Mouse (Mus musculus) liver, embryonic 11.5 days (tissue): ENCODE measurements around the gene Ankrd65. TPM values are rescaled to one million over a fixed set of nuclear protein-coding genes. Genes with fewer than 3 reads are reported as not detected.
A peak's percentile ranks its signal among the peaks of the same experiment; 100 is the strongest.

Experiments
- ATAC-seq: fragments of 200-750 bp; cut with Nextera tagmentation; replicated peaks from 2 replicates; pipeline ENCODE4 v1.8.0; 2017; ENCODE audit warnings: moderate number of reproducible peaks, mild to moderate bottlenecking, moderate TSS enrichment, moderate library complexity; ENCODE audit not compliant: low FRiP score
- DNase-seq: peaks from one replicate; pipeline ENCODE4 v3.0.0-alpha.2; 2017; ENCODE audit warnings: low spot score
- H3K27ac ChIP-seq: fragments of 300-500 bp; sonication (generic); 2 replicates; pipeline ENCODE4 v1.5.1; 2014; ENCODE audit warnings: mild to moderate bottlenecking, low read depth, low read length, control low read depth
- H3K27me3 ChIP-seq: fragments of 300-500 bp; sonication (generic); replicated peaks from 2 replicates; pipeline ENCODE4 v1.6.1; 2014; ENCODE audit warnings: low read length, mixed read lengths; ENCODE audit not compliant: control insufficient read depth, insufficient read depth
- H3K36me3 ChIP-seq: fragments of 300-500 bp; sonication (generic); 2 replicates; pipeline ENCODE4 v1.6.1; 2014; ENCODE audit warnings: mild to moderate bottlenecking, low read length, moderate library complexity, mixed read lengths; ENCODE audit not compliant: control insufficient read depth, insufficient read depth
- H3K4me1 ChIP-seq: fragments of 300-500 bp; sonication (generic); replicated peaks from 2 replicates; pipeline ENCODE4 v1.6.1; 2014; ENCODE audit warnings: low read length, mixed read lengths; ENCODE audit not compliant: control insufficient read depth, insufficient read depth
- H3K4me2 ChIP-seq: fragments of 300-500 bp; sonication (generic); 2 replicates; pipeline ENCODE4 v1.6.1; 2014; ENCODE audit warnings: mild to moderate bottlenecking, control low read depth, moderate library complexity
- H3K4me3 ChIP-seq: fragments of 300-500 bp; sonication (generic); 2 replicates; pipeline ENCODE4 v1.5.1; 2014; ENCODE audit warnings: low read depth, low read length, control low read depth
- H3K9ac ChIP-seq: fragments of 300-500 bp; sonication (generic); 2 replicates; pipeline ENCODE4 v1.6.1; 2014; ENCODE audit warnings: low read depth, low read length, control low read depth
- H3K9me3 ChIP-seq: fragments of 300-500 bp; sonication (generic); 2 replicates; pipeline ENCODE4 v1.6.1; 2016; ENCODE audit warnings: low read length, inconsistent platforms, mixed read lengths; ENCODE audit not compliant: control insufficient read depth
- WGBS: fragments of 180-500 bp; shearing (Covaris S2); extraction: QIAGEN DNeasy Blood & Tissue Kit; methylation state at CpG from one replicate; pipeline ENCODE4 v1.1.7; 2014; 5-methylcytosine and 5-hydroxymethylcytosine counted together
- polyA plus RNA-seq: library from polyadenylated mRNA; unstranded; fragments of >200 nt; fragmentation: Nextera tagmentation; extraction: Ambion mirVana; gene quantifications from 2 replicates; pipeline ENCODE4 v1.2.1, GENCODE M21; 2014

The Ankrd65 gene
- polyA plus RNA-seq, 1 experiment from 2014 or later = not detected

DNA sequence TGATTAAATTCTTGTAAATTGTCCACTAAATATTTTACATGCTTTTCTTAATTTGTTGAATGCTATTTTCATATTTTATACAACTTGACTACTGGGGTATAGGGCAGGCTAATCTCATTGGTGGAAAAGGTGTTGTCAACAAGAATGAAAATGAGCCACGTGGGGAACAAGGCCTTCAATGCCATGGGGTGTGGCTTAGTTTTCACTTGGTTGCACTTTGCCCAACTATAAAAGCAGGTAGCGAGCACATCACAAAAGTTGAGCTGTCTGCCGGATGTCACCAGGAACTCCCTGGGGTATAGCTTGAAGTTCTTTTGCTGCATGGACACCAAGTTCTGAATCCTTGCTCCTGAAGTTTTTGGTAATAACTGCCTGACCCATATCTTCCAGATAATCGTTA is 27.3 kb downstream of the Ankrd65 start:
- Histone ChIP-seq H3K4me3 (no peak overlapping the region), H3K27ac (no peak overlapping the region), H3K4me2 (no peak overlapping the region), H3K27me3 (no peaks in the 10 kb centered on the region), H3K36me3 (peaks cover 60% of the 10 kb centered on the region), H3K9me3 (no peaks in the 10 kb centered on the region), H3K9ac (no peak overlapping the region), H3K4me1 (peaks cover 11% of the 10 kb centered on the region; the same call in 1 of the 2 replicates)
- no peak for ATAC-seq
- 88% methylated on average over 4 of the region's 4 CpGs for WGBS
- DNase-seq = no peak

- Histone ChIP-seq H3K36me3 (peaks cover 72% of the 10 kb centered on the region), H3K4me2 (no peak overlapping the region), H3K27ac (no peak overlapping the region), H3K9me3 (no peaks in the 10 kb centered on the region), H3K4me1 (no peaks in the 10 kb centered on the region), H3K4me3 (no peak overlapping the region), H3K27me3 (no peaks in the 10 kb centered on the region), H3K9ac (no peak overlapping the region)
- WGBS = 80% methylated on average over 7 of the region's 7 CpGs
- ATAC-seq (no peak), DNase-seq (no peak)
Measured at GRCm38 (mm10) chr4:155821025-155821424, 30.8 kb downstream of the Ankrd65 start.

DNA sequence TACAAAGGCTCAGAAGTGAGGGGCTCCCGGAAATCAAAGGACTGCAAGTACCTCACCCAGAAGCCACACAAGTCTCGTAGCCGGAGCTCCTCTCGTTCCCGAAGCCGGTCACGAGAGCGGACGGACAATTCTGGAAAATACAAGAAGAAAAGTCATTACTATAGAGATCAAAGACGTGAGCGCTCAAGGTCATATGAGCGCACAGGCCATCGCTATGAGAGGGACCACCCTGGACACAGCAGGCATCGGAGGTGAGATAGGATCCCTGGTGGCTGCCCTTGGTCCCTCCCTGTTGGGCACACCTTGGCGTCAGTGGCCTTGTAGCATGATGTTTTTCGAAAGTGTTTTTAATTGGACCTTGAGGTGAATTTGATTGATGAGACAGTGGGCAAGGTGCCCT is 33.2 kb downstream of the Ankrd65 start:
- Histone ChIP-seq H3K9me3 (no peaks in the 10 kb centered on the region), H3K4me2 (no peak overlapping the region), H3K36me3 (peaks cover 59% of the 10 kb centered on the region), H3K4me3 (no peak overlapping the region), H3K27me3 (no peaks in the 10 kb centered on the region), H3K27ac (no peak overlapping the region), H3K4me1 (no peaks in the 10 kb centered on the region), H3K9ac (no peak overlapping the region)
- ATAC-seq (no peak), DNase-seq (no peak)
- WGBS = 96% methylated on average over 16 of the region's 16 CpGs

DNA sequence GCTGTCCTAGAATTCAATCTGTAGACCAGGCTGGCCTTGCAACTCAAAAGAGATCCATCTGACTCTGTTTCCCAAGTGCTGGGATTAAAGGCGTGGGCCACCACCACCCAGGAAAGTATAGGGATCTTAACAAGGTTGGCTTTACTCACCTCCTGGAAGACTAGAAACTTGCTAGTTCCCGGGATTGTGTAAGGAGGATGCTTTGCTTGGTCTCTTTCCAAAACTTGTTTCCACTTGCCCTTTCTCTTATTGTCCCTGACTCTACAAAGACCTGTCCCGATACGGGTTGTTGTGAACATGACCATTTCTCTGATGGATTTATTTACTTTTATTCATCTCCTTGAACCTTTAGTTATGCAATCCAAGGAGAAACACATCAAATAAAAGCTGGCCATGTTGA is 39.6 kb downstream of the Ankrd65 start:
- Histone ChIP-seq H3K4me1 (peaks cover 20% of the 10 kb centered on the region), H3K9ac (no peak overlapping the region), H3K27ac (no peak overlapping the region), H3K27me3 (no peaks in the 10 kb centered on the region), H3K36me3 (peaks cover 19% of the 10 kb centered on the region; the same call in 1 of the 2 replicates), H3K4me2 (no peak overlapping the region), H3K9me3 (no peaks in the 10 kb centered on the region), H3K4me3 (peak overlapping the region; percentile 0; the same call in 1 of the 2 replicates)
- ATAC-seq (no peak), DNase-seq (no peak)
- 93% methylated on average over 4 of the region's 4 CpGs for WGBS

- peak overlapping the region; percentile 93 for H3K4me3 ChIP-seq
- H3K4me2 ChIP-seq = peak overlapping the region; percentile 97
- WGBS = 50% methylated on average over 8 of the region's 8 CpGs
- H3K9me3 ChIP-seq = no peaks in the 10 kb centered on the region
- no peak overlapping the region for H3K27ac ChIP-seq
- no peaks in the 10 kb centered on the region for H3K27me3 ChIP-seq
- ATAC-seq (no peak), DNase-seq (no peak)
- peaks cover 20% of the 10 kb centered on the region for H3K4me1 ChIP-seq
- peaks cover 13% of the 10 kb centered on the region; the same call in 1 of the 2 replicates for H3K36me3 ChIP-seq
- no peak overlapping the region for H3K9ac ChIP-seq
Measured at GRCm38 (mm10) chr4:155830596-155830995, 40.4 kb downstream of the Ankrd65 start.

GRCm38 (mm10) chr4:155831205-155831766 is 41.0 kb downstream of the Ankrd65 start, which contains the start of gene Aurkaip1:
Gene Aurkaip1 (plus strand): TSS chr4:155831272.
- peaks cover 20% of the 10 kb centered on the region for H3K4me1 ChIP-seq
- H3K36me3 ChIP-seq = peaks cover 13% of the 10 kb centered on the region; the same call in 1 of the 2 replicates
- no peaks in the 10 kb centered on the region for H3K9me3 ChIP-seq
- under 1% methylated on average over 49 of the region's 49 CpGs for WGBS
- H3K4me2 ChIP-seq = peak within 1 kb of the TSS; percentile 97
- peak within 1 kb of the TSS; percentile 85 for H3K27ac ChIP-seq
- DNase-seq (peak; percentile 96), ATAC-seq (peak; percentile 95)
- H3K4me3 ChIP-seq = peak within 1 kb of the TSS; percentile 93
- no peaks in the 10 kb centered on the region for H3K27me3 ChIP-seq
- peak within 1 kb of the TSS; percentile 90 for H3K9ac ChIP-seq

- Histone ChIP-seq H3K4me2 (peak overlapping the region; percentile 97), H3K4me1 (peaks cover 20% of the 10 kb centered on the region), H3K27me3 (no peaks in the 10 kb centered on the region), H3K9me3 (no peaks in the 10 kb centered on the region), H3K27ac (peak overlapping the region; percentile 85), H3K36me3 (peaks cover 11% of the 10 kb centered on the region; the same call in 1 of the 2 replicates), H3K9ac (peak overlapping the region; percentile 90), H3K4me3 (peak overlapping the region; percentile 93)
- whole genome bisulfite sequencing = under 1% methylated on average over 25 of the region's 25 CpGs
- DNase-seq (no peak), ATAC-seq (peak; percentile 7)
Measured at GRCm38 (mm10) chr4:155831831-155832230, 41.6 kb downstream of the Ankrd65 start.

GRCm38 (mm10) chr4:155832321-155832720 is 42.1 kb downstream of the Ankrd65 start:
- Histone ChIP-seq H3K36me3 (peaks cover 7% of the 10 kb centered on the region; the same call in 1 of the 2 replicates), H3K4me1 (peaks cover 20% of the 10 kb centered on the region), H3K4me3 (peak overlapping the region; percentile 93), H3K27ac (peak overlapping the region; percentile 85), H3K27me3 (no peaks in the 10 kb centered on the region), H3K9me3 (no peaks in the 10 kb centered on the region), H3K4me2 (peak overlapping the region; percentile 97), H3K9ac (peak overlapping the region; percentile 90)
- no peak for ATAC-seq
- DNase-seq = no peak
- WGBS = 50% methylated on average over 10 of the region's 10 CpGs

DNA sequence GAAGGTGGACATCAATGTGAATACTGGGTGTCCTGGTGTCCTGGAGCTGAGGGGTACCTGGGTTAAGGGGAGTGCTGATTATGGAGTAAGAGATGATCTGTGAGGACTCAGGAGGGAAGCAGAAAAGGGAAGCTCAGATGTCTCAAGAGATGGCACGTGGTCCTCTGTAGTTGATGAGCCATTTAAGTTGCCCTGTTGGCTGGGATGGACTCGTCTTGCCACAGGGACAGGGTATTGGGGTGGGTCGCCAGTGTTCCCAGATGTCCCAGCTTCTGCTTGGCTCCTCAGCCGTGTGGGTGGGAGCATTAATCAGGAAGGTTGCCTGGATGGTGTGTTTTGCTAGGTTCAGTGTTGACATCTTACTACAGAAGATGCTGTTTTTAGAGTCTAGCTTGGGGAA is 43.0 kb downstream of the Ankrd65 start:
- Histone ChIP-seq H3K9ac (no peak overlapping the region), H3K4me1 (peaks cover 20% of the 10 kb centered on the region), H3K27ac (no peak overlapping the region), H3K36me3 (0 out of 2 replicates have a peak, but pooled peaks cover 5% of the 10 kb centered on the region), H3K4me3 (no peak overlapping the region), H3K27me3 (no peaks in the 10 kb centered on the region), H3K9me3 (no peaks in the 10 kb centered on the region), H3K4me2 (peak overlapping the region; percentile 97)
- ATAC-seq = no peak
- no peak for DNase-seq
- WGBS = 80% methylated on average over 4 of the region's 4 CpGs
